ENCODE assay signal across 13 mouse cellular contexts in the genomic region with DNA sequence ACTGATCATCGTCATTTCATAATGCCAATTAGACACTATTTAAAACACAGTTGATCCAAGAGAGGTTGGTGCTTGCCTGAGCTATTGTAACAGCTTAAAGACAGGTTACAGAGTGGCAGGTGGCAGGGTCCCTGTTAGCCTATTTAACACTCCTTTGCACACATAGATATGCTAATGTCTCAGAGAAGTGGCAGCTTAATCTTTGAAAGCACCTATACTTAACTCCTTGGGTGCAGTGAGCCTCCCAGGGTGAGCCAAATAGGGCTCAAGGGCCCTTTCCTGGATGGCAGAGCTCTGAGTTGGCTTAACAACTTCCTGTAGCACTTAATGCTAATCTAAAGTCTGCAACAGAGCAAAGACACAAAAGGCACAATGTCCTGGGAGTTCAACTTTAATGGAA.
"Had no signal": no experiment of that assay in that cellular context is flagged by ENCODE, and none has a peak within 500 bp of the region (broad histone marks: within the 10 kb centered on the region; RNA-seq: fewer than 3 reads in every experiment).

No protein-coding gene starts in this region.

- ATAC-seq: lung, postnatal 0 days; midbrain, embryonic 13.5 days had no signal

- H3K4me3 ChIP-seq: layer of hippocampus, adult 2 months; limb, embryonic 10.5 days; liver, embryonic 15.5 days; midbrain, embryonic 13.5 days; neural tube, embryonic 12.5 days had no signal

- H3K9me3 ChIP-seq: limb, embryonic 10.5 days; liver, embryonic 15.5 days; midbrain, embryonic 13.5 days; neural tube, embryonic 12.5 days had no signal

- H3K27ac ChIP-seq: kidney, postnatal 0 days; layer of hippocampus, adult 2 months; limb, embryonic 10.5 days; liver, embryonic 15.5 days; midbrain, embryonic 13.5 days; neural tube, embryonic 12.5 days had no signal

- DNase-seq: kidney, postnatal 4 days; lung, adult 2 months; lung, postnatal 36 days; thymus, adult 18-20 months; thymus, postnatal 25 days had no signal

- H3K9ac ChIP-seq: liver, embryonic 15.5 days; midbrain, embryonic 13.5 days; neural tube, embryonic 12.5 days had no signal

- H3K4me2 ChIP-seq: liver, embryonic 11.5 days; liver, embryonic 15.5 days; midbrain, embryonic 13.5 days; neural tube, embryonic 12.5 days had no signal

- H3K36me3 ChIP-seq: limb, embryonic 10.5 days; liver, embryonic 15.5 days; midbrain, embryonic 13.5 days; neural tube, embryonic 12.5 days had no signal

- H3K4me1 ChIP-seq: limb, embryonic 10.5 days; liver, embryonic 15.5 days; neural tube, embryonic 12.5 days had no signal

- H3K27me3 ChIP-seq: liver, embryonic 15.5 days; midbrain, embryonic 13.5 days; neural tube, embryonic 12.5 days had no signal
